Mouse (Mus musculus): ENCODE data around the gene Gng2. TPM values are rescaled to one million over a fixed set of nuclear protein-coding genes. Genes with fewer than 3 reads are reported as not detected.

Gene Gng2
- polyA plus RNA-seq, 1 experiment = 5.8 TPM

DNA sequence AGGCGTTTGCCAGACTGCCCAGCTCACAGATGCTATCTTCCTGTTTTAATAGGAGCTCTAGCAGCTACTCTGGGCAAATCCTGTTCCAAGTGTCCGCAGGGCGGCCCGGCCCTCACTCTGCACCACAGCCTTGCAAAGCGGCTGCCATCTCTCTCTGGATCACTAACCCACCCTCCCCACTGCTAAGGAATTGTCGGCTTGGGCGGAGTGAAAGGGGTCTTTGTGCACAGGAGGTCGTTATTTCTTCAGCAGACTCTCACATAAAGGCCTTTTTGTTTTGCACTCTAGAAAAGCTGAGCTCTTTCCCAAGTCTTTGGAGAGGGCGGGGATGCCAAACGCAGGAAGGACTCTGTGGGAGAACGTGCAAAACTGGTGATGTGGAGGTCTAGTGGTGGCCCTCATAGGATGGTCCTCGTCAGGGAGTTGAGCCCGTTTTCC is 57.2 kb downstream of the Gng2 start:
- Histone ChIP-seq H3K79me2 (ENCODE audit: control insufficient read depth, insufficient read depth) (no peaks in the 10 kb centered on the region), H3K4me3 (ENCODE audit: insufficient read depth, poor library complexity, severe bottlenecking) (no peak overlapping the region), H3K36me3 (ENCODE audit: control insufficient read depth, insufficient read depth) (no peaks in the 10 kb centered on the region), H3K27me3 (ENCODE audit: control insufficient read depth, insufficient read depth, insufficient read length) (no peaks in the 10 kb centered on the region), H3K79me3 (ENCODE audit: low read depth) (no peaks in the 10 kb centered on the region), H3ac (ENCODE audit: control insufficient read depth, insufficient read length, low read depth) (no peak overlapping the region)
- TF ChIP-seq USF1 (IDR thresholded peaks at IDR 0.05; ENCODE audit: low read depth) (no peak), MAX (IDR thresholded peaks at IDR 0.05) (no peak), CTCF (IDR thresholded peaks at IDR 0.05; ENCODE audit: control insufficient read depth, insufficient read depth, insufficient read length) (no peak), FOSL1 (IDR thresholded peaks at IDR 0.05; ENCODE audit: insufficient read depth, low read length, poor library complexity, severe bottlenecking) (no peak), MYOG (IDR thresholded peaks at IDR 0.05; ENCODE audit: control insufficient read depth, extremely low read depth, insufficient read length) (no peak), CEBPB (IDR thresholded peaks at IDR 0.05; ENCODE audit: low read depth) (no peak), MYOD1 (IDR thresholded peaks at IDR 0.05; ENCODE audit: control insufficient read depth, insufficient read length, low read depth) (no peak)

DNA sequence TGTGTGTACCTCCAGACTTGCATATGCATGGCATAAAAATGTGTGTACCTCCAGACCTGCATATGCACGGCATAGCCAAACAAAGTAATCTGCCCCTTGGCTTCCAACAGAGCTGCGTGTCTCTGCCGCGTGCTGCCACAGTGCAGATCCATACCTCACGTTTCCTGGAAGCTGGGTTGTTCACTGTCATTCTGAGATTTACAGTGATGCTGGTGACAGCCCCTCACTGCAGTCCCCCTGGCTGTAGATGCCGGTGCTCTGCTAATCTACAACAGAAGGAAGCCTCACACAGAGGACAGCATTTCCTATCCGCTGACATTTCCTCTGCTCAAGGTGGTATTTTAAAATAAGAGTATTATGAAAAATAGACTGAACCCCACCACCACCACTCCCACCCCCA is 57.6 kb downstream of the Gng2 start:
- H3K36me3 ChIP-seq (ENCODE audit: control insufficient read depth, insufficient read depth) = no peaks in the 10 kb centered on the region
- H3ac ChIP-seq (ENCODE audit: control insufficient read depth, insufficient read length, low read depth) = no peak overlapping the region
- no peak overlapping the region for H3K4me3 ChIP-seq (ENCODE audit: insufficient read depth, poor library complexity, severe bottlenecking)
- TF ChIP-seq USF1 (IDR thresholded peaks at IDR 0.05; ENCODE audit: low read depth) = no peak
- H3K27me3 ChIP-seq (ENCODE audit: control insufficient read depth, insufficient read depth, insufficient read length) = no peaks in the 10 kb centered on the region
- H3K79me3 ChIP-seq (ENCODE audit: low read depth) = no peaks in the 10 kb centered on the region
- H3K79me2 ChIP-seq (ENCODE audit: control insufficient read depth, insufficient read depth) = no peaks in the 10 kb centered on the region

DNA sequence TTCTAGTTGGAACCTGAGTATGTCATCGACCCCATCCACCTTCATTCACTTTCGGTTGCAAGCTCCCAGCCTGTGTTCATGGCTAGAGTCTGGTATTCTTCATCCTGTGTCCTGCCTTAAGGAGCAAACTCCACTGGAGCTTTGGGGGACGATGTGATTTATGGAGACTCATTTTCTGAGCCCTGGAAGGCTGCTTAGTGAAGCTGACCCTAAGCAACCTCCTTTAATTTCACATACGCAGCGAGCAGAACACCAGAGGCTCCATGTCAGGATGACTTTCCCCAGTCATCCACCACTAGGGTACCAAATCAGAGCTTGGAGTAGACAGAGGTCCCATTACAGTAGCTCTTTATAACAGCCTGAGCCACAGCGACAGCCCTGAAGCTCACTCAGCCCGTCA is 59.9 kb downstream of the Gng2 start:
- no peak overlapping the region for H3K4me3 ChIP-seq (ENCODE audit: insufficient read depth, poor library complexity, severe bottlenecking)
- H3K36me3 ChIP-seq (ENCODE audit: control insufficient read depth, insufficient read depth) = no peaks in the 10 kb centered on the region
- H3K79me3 ChIP-seq (ENCODE audit: low read depth) = no peaks in the 10 kb centered on the region
- H3K79me2 ChIP-seq (ENCODE audit: control insufficient read depth, insufficient read depth) = no peaks in the 10 kb centered on the region
- H3K27me3 ChIP-seq (ENCODE audit: control insufficient read depth, insufficient read depth, insufficient read length) = no peaks in the 10 kb centered on the region
- TF ChIP-seq USF1 (IDR thresholded peaks at IDR 0.05; ENCODE audit: low read depth) (no peak), CEBPB (IDR thresholded peaks at IDR 0.05; ENCODE audit: low read depth) (no peak), MAX (IDR thresholded peaks at IDR 0.05) (no peak), FOSL1 (IDR thresholded peaks at IDR 0.05; ENCODE audit: insufficient read depth, low read length, poor library complexity, severe bottlenecking) (no peak), MYOG (IDR thresholded peaks at IDR 0.05; ENCODE audit: control insufficient read depth, extremely low read depth, insufficient read length) (no peak), CTCF (IDR thresholded peaks at IDR 0.05; ENCODE audit: control insufficient read depth, insufficient read depth, insufficient read length) (no peak), MYOD1 (IDR thresholded peaks at IDR 0.05; ENCODE audit: control insufficient read depth, insufficient read length, low read depth) (no peak)
- no peak overlapping the region for H3ac ChIP-seq (ENCODE audit: control insufficient read depth, insufficient read length, low read depth)

DNA sequence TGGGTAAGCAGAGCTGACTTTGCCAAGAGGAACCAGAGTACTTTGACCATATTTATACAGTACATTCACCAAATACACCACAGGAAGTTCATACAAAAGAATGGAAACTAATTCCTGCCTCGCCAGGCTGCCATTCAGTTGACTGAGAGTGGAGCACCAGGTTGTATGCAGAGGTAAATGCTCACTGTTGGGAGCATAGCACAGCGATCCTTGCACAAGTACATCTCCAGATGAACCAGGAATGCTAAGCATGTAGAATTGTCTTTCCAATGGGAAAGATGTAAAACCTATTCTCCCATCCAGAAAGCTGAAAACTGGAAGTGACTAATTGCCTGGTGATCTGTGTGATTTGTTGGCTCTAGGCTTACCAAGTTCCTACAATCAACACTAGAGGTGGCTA is 61.1 kb downstream of the Gng2 start:
- no peak overlapping the region for H3ac ChIP-seq (ENCODE audit: control insufficient read depth, insufficient read length, low read depth)
- H3K4me3 ChIP-seq (ENCODE audit: insufficient read depth, poor library complexity, severe bottlenecking) = no peak overlapping the region
- H3K27me3 ChIP-seq (ENCODE audit: control insufficient read depth, insufficient read depth, insufficient read length) = no peaks in the 10 kb centered on the region
- H3K79me2 ChIP-seq (ENCODE audit: control insufficient read depth, insufficient read depth) = no peaks in the 10 kb centered on the region
- no peaks in the 10 kb centered on the region for H3K79me3 ChIP-seq (ENCODE audit: low read depth)
- H3K36me3 ChIP-seq (ENCODE audit: control insufficient read depth, insufficient read depth) = no peaks in the 10 kb centered on the region
- TF ChIP-seq MYOD1 (IDR thresholded peaks at IDR 0.05; ENCODE audit: control insufficient read depth, insufficient read length, low read depth) (no peak), MYOG (IDR thresholded peaks at IDR 0.05; ENCODE audit: control insufficient read depth, extremely low read depth, insufficient read length) (no peak), CEBPB (IDR thresholded peaks at IDR 0.05; ENCODE audit: low read depth) (no peak), CTCF (IDR thresholded peaks at IDR 0.05; ENCODE audit: control insufficient read depth, insufficient read depth, insufficient read length) (no peak), USF1 (IDR thresholded peaks at IDR 0.05; ENCODE audit: low read depth) (no peak), MAX (IDR thresholded peaks at IDR 0.05) (no peak)

DNA sequence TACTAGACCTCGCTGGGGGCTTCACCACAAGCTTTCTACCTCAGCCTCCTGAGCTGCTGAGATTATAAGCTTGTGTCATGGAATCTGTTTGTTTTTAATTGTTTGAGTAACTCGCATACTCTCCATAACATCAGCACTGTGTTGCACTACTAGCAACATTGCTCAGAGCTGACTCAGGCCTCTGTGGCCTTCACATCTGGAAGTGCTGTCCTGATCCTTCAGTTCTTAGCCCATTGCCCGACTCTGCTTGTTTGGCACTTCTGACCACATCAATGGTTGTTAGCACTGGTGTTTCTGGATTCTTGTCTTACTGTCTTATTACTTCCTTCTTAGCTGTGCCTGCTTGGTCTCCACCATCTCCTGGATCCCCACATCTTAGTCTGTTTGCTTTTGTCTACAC is 64.5 kb downstream of the Gng2 start:
- no peak overlapping the region for H3K4me3 ChIP-seq (ENCODE audit: insufficient read depth, poor library complexity, severe bottlenecking)
- no peaks in the 10 kb centered on the region for H3K27me3 ChIP-seq (ENCODE audit: control insufficient read depth, insufficient read depth, insufficient read length)
- H3ac ChIP-seq (ENCODE audit: control insufficient read depth, insufficient read length, low read depth) = no peak overlapping the region
- TF ChIP-seq USF1 (IDR thresholded peaks at IDR 0.05; ENCODE audit: low read depth) (no peak), FOSL1 (IDR thresholded peaks at IDR 0.05; ENCODE audit: insufficient read depth, low read length, poor library complexity, severe bottlenecking) (no peak), CTCF (IDR thresholded peaks at IDR 0.05; ENCODE audit: control insufficient read depth, insufficient read depth, insufficient read length) (no peak), CEBPB (IDR thresholded peaks at IDR 0.05; ENCODE audit: low read depth) (no peak), MAX (IDR thresholded peaks at IDR 0.05) (no peak), MYOG (IDR thresholded peaks at IDR 0.05; ENCODE audit: control insufficient read depth, extremely low read depth, insufficient read length) (no peak), MYOD1 (IDR thresholded peaks at IDR 0.05; ENCODE audit: control insufficient read depth, insufficient read length, low read depth) (no peak)
- no peaks in the 10 kb centered on the region for H3K36me3 ChIP-seq (ENCODE audit: control insufficient read depth, insufficient read depth)
- H3K79me3 ChIP-seq (ENCODE audit: low read depth) = no peaks in the 10 kb centered on the region
- no peaks in the 10 kb centered on the region for H3K79me2 ChIP-seq (ENCODE audit: control insufficient read depth, insufficient read depth)

DNA sequence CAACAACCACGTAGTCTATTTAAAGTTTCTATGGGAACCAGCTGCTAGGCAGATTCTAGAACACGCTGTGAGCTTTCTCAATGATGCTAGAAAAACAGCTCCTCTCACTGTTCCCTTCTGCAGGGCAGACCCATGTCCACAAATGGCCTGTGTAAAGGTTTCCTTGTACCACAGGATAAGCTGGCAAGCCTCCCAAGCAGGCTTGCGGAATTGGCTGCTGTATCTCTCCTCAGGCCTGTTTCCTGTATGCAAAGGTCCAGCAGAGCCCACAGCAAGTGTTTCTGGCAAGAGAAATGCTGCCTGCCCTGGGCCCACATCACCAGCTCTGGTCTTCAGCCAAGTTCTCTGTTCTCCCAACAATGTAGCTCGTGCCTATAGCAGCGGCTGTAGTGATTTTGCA is 71.8 kb downstream of the Gng2 start:
- no peak for TF ChIP-seq MAX (IDR thresholded peaks at IDR 0.05)
- TF ChIP-seq MYOD1 (IDR thresholded peaks at IDR 0.05; ENCODE audit: control insufficient read depth, insufficient read length, low read depth) = no peak
- TF ChIP-seq MYOG (IDR thresholded peaks at IDR 0.05; ENCODE audit: control insufficient read depth, extremely low read depth, insufficient read length) = no peak
- TF ChIP-seq CTCF (IDR thresholded peaks at IDR 0.05; ENCODE audit: control insufficient read depth, insufficient read depth, insufficient read length) = no peak
- TF ChIP-seq CEBPB (IDR thresholded peaks at IDR 0.05; ENCODE audit: low read depth) = no peak
- no peak for TF ChIP-seq FOSL1 (IDR thresholded peaks at IDR 0.05; ENCODE audit: insufficient read depth, low read length, poor library complexity, severe bottlenecking)
- TF ChIP-seq USF1 (IDR thresholded peaks at IDR 0.05; ENCODE audit: low read depth) = no peak
- H3K27me3 ChIP-seq (ENCODE audit: control insufficient read depth, insufficient read depth, insufficient read length) = no peaks in the 10 kb centered on the region
- H3ac ChIP-seq (ENCODE audit: control insufficient read depth, insufficient read length, low read depth) = no peak overlapping the region
- H3K79me2 ChIP-seq (ENCODE audit: control insufficient read depth, insufficient read depth) = no peaks in the 10 kb centered on the region
- H3K4me3 ChIP-seq (ENCODE audit: insufficient read depth, poor library complexity, severe bottlenecking) = no peak overlapping the region
- no peaks in the 10 kb centered on the region for H3K79me3 ChIP-seq (ENCODE audit: low read depth)
- no peaks in the 10 kb centered on the region for H3K36me3 ChIP-seq (ENCODE audit: control insufficient read depth, insufficient read depth)
